Mouse (Mus musculus) midbrain, embryonic 14.5 days (tissue): ENCODE results near the gene Tmigd3. TPM values are rescaled to one million over a fixed set of nuclear protein-coding genes. Genes with fewer than 3 reads are reported as not detected.

Source experiments
- ATAC-seq: fragments of 200-750 bp; cut with Nextera tagmentation; 2 replicates; pipeline ENCODE4 v1.8.0; 2017; ENCODE audit warnings: moderate number of reproducible peaks, moderate library complexity; ENCODE audit not compliant: low FRiP score, low TSS enrichment
- DNase-seq: peaks from one replicate; pipeline ENCODE4 v3.0.0-alpha.2; 2015
- H3K27ac ChIP-seq: fragments of 300-500 bp; sonication (generic); replicated peaks from 2 replicates; pipeline ENCODE4 v1.5.1; 2014; ENCODE audit warnings: mild to moderate bottlenecking, low read depth, low read length, moderate library complexity
- H3K27me3 ChIP-seq: fragments of 300-500 bp; sonication (generic); 2 replicates; pipeline ENCODE4 v1.6.1; 2014; ENCODE audit warnings: low read length, control low read depth, mixed read lengths; ENCODE audit not compliant: control insufficient read depth, insufficient read depth
- H3K36me3 ChIP-seq: fragments of 300-500 bp; sonication (generic); 2 replicates; pipeline ENCODE4 v1.6.1; 2014; ENCODE audit warnings: low read length, control low read depth; ENCODE audit not compliant: control insufficient read depth, insufficient read depth
- H3K4me1 ChIP-seq: fragments of 300-500 bp; sonication (generic); 2 replicates; pipeline ENCODE4 v1.6.1; 2014; ENCODE audit warnings: mild to moderate bottlenecking, antibody characterized with exemption, low read length, control low read depth; ENCODE audit not compliant: control insufficient read depth, insufficient read depth
- H3K4me2 ChIP-seq: fragments of 300-500 bp; sonication (generic); 2 replicates; pipeline ENCODE4 v1.6.1; 2014; ENCODE audit warnings: mild to moderate bottlenecking, low read length, moderate library complexity
- H3K4me3 ChIP-seq: fragments of 300-500 bp; sonication (generic); replicated peaks from 2 replicates; pipeline ENCODE4 v1.5.1; 2014; ENCODE audit warnings: low read depth, low read length
- H3K9ac ChIP-seq: fragments of 300-500 bp; sonication (generic); replicated peaks from 2 replicates; pipeline ENCODE4 v1.6.1; 2014; ENCODE audit warnings: mild to moderate bottlenecking, low read length, moderate library complexity
- H3K9me3 ChIP-seq: fragments of 300-500 bp; sonication (generic); 2 replicates; pipeline ENCODE4 v1.6.1; 2016; ENCODE audit warnings: low read length, control low read depth, mixed read lengths; ENCODE audit not compliant: control insufficient read depth
- WGBS: fragments of 180-500 bp; shearing (Covaris S2); extraction: QIAGEN DNeasy Blood & Tissue Kit; methylation state at CpG from one replicate; pipeline ENCODE4 v1.1.7; 2014; 5-methylcytosine and 5-hydroxymethylcytosine counted together
- polyA plus RNA-seq: library from polyadenylated mRNA; unstranded; fragments of >200 nt; fragmentation: Nextera tagmentation; extraction: Ambion mirVana; gene quantifications from 2 replicates; pipeline ENCODE4 v1.2.1, GENCODE M21; 2014

Tmigd3 gene
- polyA plus RNA-seq, result not detected in 2 replicates

GRCm38 (mm10) chr3:105870558-105870957 lies at the start of gene Tmigd3, which contains the start of gene Adora3:
Gene Tmigd3 (plus strand): TSS chr3:105870903.
Gene Adora3 (plus strand): TSS chr3:105870858.
- no peak within 1 kb of the TSS for H3K4me2 ChIP-seq

GRCm38 (mm10) chr3:105821504-105821903 lies 49.2 kb upstream of the Tmigd3 start:
- 92% methylated on average over 3 of the region's 3 CpGs for WGBS
- ATAC-seq (no peak), DNase-seq (no peak)
- no peaks in the 10 kb centered on the region for H3K4me1 ChIP-seq
- H3K4me2 ChIP-seq, result no peak overlapping the region
- no peaks in the 10 kb centered on the region for H3K27me3 ChIP-seq
- no peak overlapping the region for H3K27ac ChIP-seq
- H3K36me3 ChIP-seq, result no peaks in the 10 kb centered on the region
- H3K9ac ChIP-seq, result no peak overlapping the region
- no peaks in the 10 kb centered on the region for H3K9me3 ChIP-seq
- H3K4me3 ChIP-seq, result no peak overlapping the region

More at GRCm38 (mm10) chr3:105870558-105870957, at the start of gene Tmigd3, which contains the start of gene Adora3:
- Histone ChIP-seq H3K27ac (no peak within 1 kb of the TSS), H3K9me3 (no peaks in the 10 kb centered on the region), H3K36me3 (no peaks in the 10 kb centered on the region), H3K4me3 (no peak within 1 kb of the TSS), H3K4me1 (no peaks in the 10 kb centered on the region), H3K27me3 (no peaks in the 10 kb centered on the region), H3K9ac (no peak within 1 kb of the TSS)
- no peak for ATAC-seq
- 87% methylated on average over 3 of the region's 3 CpGs for WGBS
- no peak for DNase-seq

- H3K4me2 ChIP-seq, result no peak overlapping the region
- no peak overlapping the region for H3K27ac ChIP-seq
- DNase-seq (no peak), ATAC-seq (no peak)
- no peaks in the 10 kb centered on the region for H3K36me3 ChIP-seq
- H3K9me3 ChIP-seq, result no peaks in the 10 kb centered on the region
- H3K9ac ChIP-seq, result no peak overlapping the region
- no peaks in the 10 kb centered on the region for H3K27me3 ChIP-seq
- H3K4me1 ChIP-seq, result no peaks in the 10 kb centered on the region
- no peak overlapping the region for H3K4me3 ChIP-seq
Measured at GRCm38 (mm10) chr3:105823609-105824008, 47.1 kb upstream of the Tmigd3 start.

- 50% methylated on average over 5 of the region's 5 CpGs for WGBS
- no peak overlapping the region for H3K9ac ChIP-seq
- H3K4me3 ChIP-seq, result no peak overlapping the region
- H3K27me3 ChIP-seq, result no peaks in the 10 kb centered on the region
- ATAC-seq (no peak), DNase-seq (no peak)
- H3K4me1 ChIP-seq, result no peaks in the 10 kb centered on the region
- no peak overlapping the region for H3K4me2 ChIP-seq
- no peak overlapping the region for H3K27ac ChIP-seq
- no peaks in the 10 kb centered on the region for H3K36me3 ChIP-seq
- no peaks in the 10 kb centered on the region for H3K9me3 ChIP-seq
Measured at GRCm38 (mm10) chr3:105824103-105824502, 46.6 kb upstream of the Tmigd3 start.

GRCm38 (mm10) chr3:105824704-105825103 lies 46.0 kb upstream of the Tmigd3 start:
- 59% methylated on average over 2 of the region's 2 CpGs for WGBS
- no peak overlapping the region for H3K4me2 ChIP-seq
- ATAC-seq, result no peak

GRCm38 (mm10) chr3:105825501-105826161 lies 45.1 kb upstream of the Tmigd3 start:
- ATAC-seq, result no peak
- H3K9ac ChIP-seq, result no peak overlapping the region
- WGBS, result 74% methylated on average over 7 of the region's 7 CpGs
- H3K4me3 ChIP-seq, result no peak overlapping the region
- H3K36me3 ChIP-seq, result no peaks in the 10 kb centered on the region
- H3K4me2 ChIP-seq, result no peak overlapping the region
- H3K9me3 ChIP-seq, result no peaks in the 10 kb centered on the region
- no peak for DNase-seq
- H3K27me3 ChIP-seq, result no peaks in the 10 kb centered on the region
- no peak overlapping the region for H3K27ac ChIP-seq
- H3K4me1 ChIP-seq, result no peaks in the 10 kb centered on the region

More at GRCm38 (mm10) chr3:105824704-105825103, 46.0 kb upstream of the Tmigd3 start:
- Histone ChIP-seq H3K4me3 (no peak overlapping the region), H3K27me3 (no peaks in the 10 kb centered on the region), H3K9ac (no peak overlapping the region), H3K36me3 (no peaks in the 10 kb centered on the region), H3K27ac (no peak overlapping the region), H3K4me1 (no peaks in the 10 kb centered on the region), H3K9me3 (no peaks in the 10 kb centered on the region)
- DNase-seq, result no peak

GRCm38 (mm10) chr3:105831584-105831983 lies 39.1 kb upstream of the Tmigd3 start:
- Histone ChIP-seq H3K27me3 (no peaks in the 10 kb centered on the region), H3K36me3 (no peaks in the 10 kb centered on the region), H3K9ac (no peak overlapping the region), H3K4me2 (no peak overlapping the region), H3K4me3 (no peak overlapping the region), H3K4me1 (no peaks in the 10 kb centered on the region), H3K9me3 (no peaks in the 10 kb centered on the region), H3K27ac (no peak overlapping the region)
- WGBS, result 94% methylated on average over 3 of the region's 3 CpGs
- ATAC-seq (no peak), DNase-seq (no peak)

- ATAC-seq (no peak), DNase-seq (no peak)
- Histone ChIP-seq H3K27me3 (no peaks in the 10 kb centered on the region), H3K4me3 (no peak overlapping the region), H3K9ac (no peak overlapping the region), H3K4me1 (no peaks in the 10 kb centered on the region), H3K27ac (no peak overlapping the region), H3K36me3 (no peaks in the 10 kb centered on the region), H3K4me2 (no peak overlapping the region), H3K9me3 (no peaks in the 10 kb centered on the region)
- WGBS, result 54% methylated on average over 3 of the region's 3 CpGs
Measured at GRCm38 (mm10) chr3:105835875-105836274, 34.8 kb upstream of the Tmigd3 start.

- H3K36me3 ChIP-seq, result no peaks in the 10 kb centered on the region
- DNase-seq, result no peak
- no peaks in the 10 kb centered on the region for H3K9me3 ChIP-seq
- H3K27ac ChIP-seq, result no peak overlapping the region
- no peak for ATAC-seq
- H3K4me3 ChIP-seq, result no peak overlapping the region
- no peaks in the 10 kb centered on the region for H3K4me1 ChIP-seq
- H3K9ac ChIP-seq, result no peak overlapping the region
- H3K27me3 ChIP-seq, result no peaks in the 10 kb centered on the region
- 88% methylated on average over 3 of the region's 3 CpGs for WGBS
- no peak overlapping the region for H3K4me2 ChIP-seq
Measured at GRCm38 (mm10) chr3:105836883-105837282, 33.8 kb upstream of the Tmigd3 start.
